Mouse (Mus musculus) brain, embryonic 14.5 days (tissue): ENCODE data around the gene Gbp2b. TPM values are rescaled to one million over a fixed set of nuclear protein-coding genes. Genes with fewer than 3 reads are reported as not detected.
A peak's percentile ranks its signal among the peaks of the same experiment; 100 is the strongest.
"Not testable (repeated sequence)": the region's sequence is repeated elsewhere in the genome, so short reads cannot be mapped to it uniquely, and the experiment has no call there.

Experiments
- DNase-seq: peaks from one replicate; pipeline ENCODE4 v3.0.0-alpha.2; 2011; ENCODE audit warnings: low read depth
- CTCF ChIP-seq: fragments of 200-500 bp; IDR thresholded peaks from 2 replicates; pipeline ENCODE4 v1.5.1; 2012; ENCODE audit warnings: inconsistent platforms, mild to moderate bottlenecking, moderate library complexity, borderline replicate concordance; ENCODE audit not compliant: insufficient read depth, insufficient read length; ENCODE audit errors: extremely low read depth
- POLR2A ChIP-seq: fragments of 200-500 bp; IDR thresholded peaks from 2 replicates; pipeline ENCODE4 v1.6.1; 2012; ENCODE audit warnings: mild to moderate bottlenecking, inconsistent platforms, borderline replicate concordance; ENCODE audit not compliant: poor library complexity, insufficient read depth, insufficient read length, severe bottlenecking; ENCODE audit errors: extremely low read depth
- polyA plus RNA-seq: library from polyadenylated mRNA; depleted of rRNA; stranded (reverse); fragments of >200 nt; gene quantifications from 2 replicates; pipeline ENCODE4 v1.2.3, GENCODE M21; 2012; rRNA removed

Gbp2b gene
- polyA plus RNA-seq, 1 experiment = not detected

- DNase-seq = peak; percentile 12
- TF ChIP-seq POLR2A (no peak), CTCF (peak; percentile 11; the same call in 1 of the 2 replicates)
Observed at GRCm38 (mm10) chr3:142620956-142621562, 26.4 kb downstream of the Gbp2b start.

GRCm38 (mm10) chr3:142630385-142630784 lies 35.7 kb downstream of the Gbp2b start:
- no peak for DNase-seq
- no peak for TF ChIP-seq CTCF
- no peak for TF ChIP-seq POLR2A

- no peak for TF ChIP-seq POLR2A
- TF ChIP-seq CTCF = peak; percentile 64; the same call in 1 of the 2 replicates
- DNase-seq = peak; percentile 75
Observed at GRCm38 (mm10) chr3:142640201-142640600, 45.6 kb downstream of the Gbp2b start.

GRCm38 (mm10) chr3:142645949-142646348 lies 51.3 kb downstream of the Gbp2b start:
- peak; percentile 83 for DNase-seq
- TF ChIP-seq CTCF = peak; percentile 71; the same call in 1 of the 2 replicates

- DNase-seq = not testable (repeated sequence)
Observed at GRCm38 (mm10) chr3:142647836-142648235, 53.2 kb downstream of the Gbp2b start.

GRCm38 (mm10) chr3:142650205-142650604 lies 55.6 kb downstream of the Gbp2b start:
- DNase-seq = peak; percentile 6
- no peak for TF ChIP-seq POLR2A
- no peak for TF ChIP-seq CTCF

- no peak for TF ChIP-seq POLR2A
- TF ChIP-seq CTCF = no peak
- no peak for DNase-seq
Observed at GRCm38 (mm10) chr3:142664723-142665122, 70.1 kb downstream of the Gbp2b start.

Other genes with a start within 250 kb of the Gbp2b start
- gene Pdlim5, start 199.2 kb upstream of the Gbp2b start, polyA plus RNA-seq = 12.4 and 14.3 TPM in 2 replicates
- 0.10 and 0.11 TPM in 2 replicates for gene Gbp5, start 100.9 kb upstream of the Gbp2b start, polyA plus RNA-seq
- gene Gbp7, start 64.5 kb upstream of the Gbp2b start, polyA plus RNA-seq = 0.30 and 0.62 TPM in 2 replicates
- 0.62 and 1.1 TPM in 2 replicates for gene Gbp3, start 34.8 kb upstream of the Gbp2b start, polyA plus RNA-seq
- 0.25 and 0.75 TPM in 2 replicates for gene Gbp2, start 25.8 kb downstream of the Gbp2b start, polyA plus RNA-seq
- gene Kyat3, start 106.2 kb downstream of the Gbp2b start, polyA plus RNA-seq = 3.2 and 3.6 TPM in 2 replicates
- gene Gtf2b, start 170.2 kb downstream of the Gbp2b start, polyA plus RNA-seq = 58.3 and 69.3 TPM in 2 replicates